Mouse (Mus musculus): ENCODE results near the gene Lmod2. TPM values are rescaled to one million over a fixed set of nuclear protein-coding genes. Genes with fewer than 3 reads are reported as not detected.

Lmod2 gene
- polyA plus RNA-seq, 1 experiment from 2014 or later, result 45.3 TPM

GRCm38 (mm10) chr6:24572431-24572830 is 25.1 kb upstream of the Lmod2 start:
- no peak for ATAC-seq (ENCODE audit: insufficient number of reproducible peaks, low FRiP score)
- Histone ChIP-seq H3K27ac (ENCODE audit: poor library complexity, severe bottlenecking) (no peak overlapping the region), H3K9me3 (replicated peaks) (peaks cover 5% of the 10 kb centered on the region; the same call in 1 of the 2 replicates), H3K36me3 (no peaks in the 10 kb centered on the region), H3K4me2 (no peak overlapping the region), H3K27me3 (replicated peaks) (no peaks in the 10 kb centered on the region), H3K4me1 (replicated peaks) (peaks cover 7% of the 10 kb centered on the region), H3K9ac (no peak overlapping the region), H3K4me3 (no peak overlapping the region)
- WGBS, result 81% methylated on average over 14 of the region's 14 CpGs

GRCm38 (mm10) chr6:24573319-24573718 is 24.2 kb upstream of the Lmod2 start:
- Histone ChIP-seq H3K27me3 (replicated peaks) (no peaks in the 10 kb centered on the region), H3K4me3 (no peak overlapping the region), H3K4me1 (replicated peaks) (peaks cover 7% of the 10 kb centered on the region), H3K9me3 (replicated peaks) (peaks cover 5% of the 10 kb centered on the region; the same call in 1 of the 2 replicates), H3K36me3 (no peaks in the 10 kb centered on the region), H3K4me2 (no peak overlapping the region), H3K27ac (ENCODE audit: poor library complexity, severe bottlenecking) (no peak overlapping the region), H3K9ac (no peak overlapping the region)
- ATAC-seq (ENCODE audit: insufficient number of reproducible peaks, low FRiP score), result no peak

DNA sequence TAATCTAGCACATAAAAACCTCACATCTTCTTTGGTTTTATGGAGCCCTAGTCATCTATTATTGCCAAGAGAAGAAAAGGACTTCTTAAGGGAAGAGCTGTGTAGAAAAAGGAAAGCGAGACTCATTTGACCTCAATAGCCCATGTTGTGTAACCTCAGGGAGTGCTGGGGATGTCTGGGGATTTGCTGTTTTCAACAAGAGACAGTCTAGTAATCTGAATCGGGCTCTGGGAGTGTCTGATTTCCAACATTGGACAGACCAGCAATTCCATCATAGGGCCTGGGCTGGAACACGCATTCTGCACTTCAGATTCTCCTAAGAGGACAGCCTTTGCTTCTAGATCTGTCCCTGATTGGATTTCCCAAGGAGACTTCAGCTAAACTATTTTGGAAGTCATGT is 14.1 kb upstream of the Lmod2 start:
- H3K4me3 ChIP-seq, result no peak overlapping the region
- H3K9ac ChIP-seq, result no peak overlapping the region
- no peaks in the 10 kb centered on the region for H3K27me3 ChIP-seq (replicated peaks)
- 0 out of 2 replicates have a peak, but pooled peaks cover 2% of the 10 kb centered on the region for H3K9me3 ChIP-seq (replicated peaks)
- no peak overlapping the region for H3K4me2 ChIP-seq
- 70% methylated on average over 3 of the region's 3 CpGs for WGBS
- no peak for ATAC-seq (ENCODE audit: insufficient number of reproducible peaks, low FRiP score)
- no peak overlapping the region for H3K27ac ChIP-seq (ENCODE audit: poor library complexity, severe bottlenecking)
- no peaks in the 10 kb centered on the region for H3K36me3 ChIP-seq
- peaks cover 26% of the 10 kb centered on the region for H3K4me1 ChIP-seq (replicated peaks)

- ATAC-seq (ENCODE audit: insufficient number of reproducible peaks, low FRiP score), result peak; percentile 51
- Histone ChIP-seq H3K27me3 (replicated peaks) (no peaks in the 10 kb centered on the region), H3K4me3 (no peak overlapping the region), H3K27ac (ENCODE audit: poor library complexity, severe bottlenecking) (peak overlapping the region; percentile 74), H3K9me3 (replicated peaks) (0 out of 2 replicates have a peak, but pooled peaks cover 2% of the 10 kb centered on the region), H3K4me1 (replicated peaks) (peaks cover 29% of the 10 kb centered on the region), H3K36me3 (no peaks in the 10 kb centered on the region), H3K9ac (no peak overlapping the region; the same call in 1 of the 2 replicates), H3K4me2 (peak overlapping the region; percentile 36)
- 22% methylated on average over 10 of the region's 10 CpGs for WGBS
Observed at GRCm38 (mm10) chr6:24585431-24586310, 11.9 kb upstream of the Lmod2 start.

DNA sequence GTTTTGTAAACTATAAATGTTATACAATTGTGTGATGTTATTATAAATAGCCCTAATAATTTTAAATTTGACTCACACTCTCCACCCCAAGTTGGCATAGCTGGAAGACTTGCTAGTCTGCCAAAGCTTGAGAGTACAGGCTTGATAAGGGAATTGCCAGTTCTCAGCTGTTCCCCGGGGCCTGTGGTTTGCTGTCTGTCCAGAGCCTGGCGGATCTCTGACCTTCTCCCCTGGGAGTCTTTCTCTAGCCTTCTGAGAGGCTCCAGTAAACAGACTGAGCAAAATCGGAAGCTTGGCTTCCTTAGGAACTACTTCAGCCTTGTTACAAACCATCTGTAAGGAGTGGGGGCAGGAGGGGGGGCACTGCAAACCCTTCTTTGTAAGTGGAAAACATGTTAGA is 10.7 kb upstream of the Lmod2 start:
- Histone ChIP-seq H3K36me3 (no peaks in the 10 kb centered on the region), H3K27ac (ENCODE audit: poor library complexity, severe bottlenecking) (peak overlapping the region; percentile 84), H3K4me1 (replicated peaks) (peaks cover 29% of the 10 kb centered on the region), H3K9me3 (replicated peaks) (no peaks in the 10 kb centered on the region), H3K4me2 (0 out of 2 replicates have a peak overlapping the region, but pooled peaks have one; percentile 18), H3K9ac (no peak overlapping the region; the same call in 1 of the 2 replicates), H3K4me3 (no peak overlapping the region), H3K27me3 (replicated peaks) (no peaks in the 10 kb centered on the region)
- ATAC-seq (ENCODE audit: insufficient number of reproducible peaks, low FRiP score), result peak; percentile 51; the same call in 1 of the 2 replicates
- WGBS, result 9% methylated on average over 3 of the region's 3 CpGs

GRCm38 (mm10) chr6:24590282-24590681 is 7.3 kb upstream of the Lmod2 start:
- no peaks in the 10 kb centered on the region for H3K9me3 ChIP-seq (replicated peaks)
- ATAC-seq (ENCODE audit: insufficient number of reproducible peaks, low FRiP score), result no peak
- 76% methylated on average over 5 of the region's 5 CpGs for WGBS
- H3K36me3 ChIP-seq, result no peaks in the 10 kb centered on the region
- H3K27me3 ChIP-seq (replicated peaks), result no peaks in the 10 kb centered on the region
- H3K27ac ChIP-seq (ENCODE audit: poor library complexity, severe bottlenecking), result no peak overlapping the region
- no peak overlapping the region for H3K4me3 ChIP-seq
- H3K4me2 ChIP-seq, result no peak overlapping the region
- no peak overlapping the region for H3K9ac ChIP-seq
- peaks cover 24% of the 10 kb centered on the region for H3K4me1 ChIP-seq (replicated peaks)

- Histone ChIP-seq H3K27ac (ENCODE audit: poor library complexity, severe bottlenecking) (0 out of 2 replicates have a peak overlapping the region, but pooled peaks have one; percentile 17), H3K27me3 (replicated peaks) (no peaks in the 10 kb centered on the region), H3K4me3 (no peak overlapping the region), H3K9ac (no peak overlapping the region), H3K9me3 (replicated peaks) (no peaks in the 10 kb centered on the region), H3K36me3 (no peaks in the 10 kb centered on the region), H3K4me1 (replicated peaks) (peaks cover 14% of the 10 kb centered on the region), H3K4me2 (no peak overlapping the region)
- WGBS, result 44% methylated on average over 10 of the region's 10 CpGs
- ATAC-seq (ENCODE audit: insufficient number of reproducible peaks, low FRiP score), result peak; percentile 55
Observed at GRCm38 (mm10) chr6:24591525-24592218, 5.9 kb upstream of the Lmod2 start.

- peak overlapping the region; percentile 73 for H3K4me2 ChIP-seq
- WGBS, result 53% methylated on average over 6 of the region's 6 CpGs
Observed at GRCm38 (mm10) chr6:24599179-24599578, 1.6 kb downstream of the Lmod2 start.

DNA sequence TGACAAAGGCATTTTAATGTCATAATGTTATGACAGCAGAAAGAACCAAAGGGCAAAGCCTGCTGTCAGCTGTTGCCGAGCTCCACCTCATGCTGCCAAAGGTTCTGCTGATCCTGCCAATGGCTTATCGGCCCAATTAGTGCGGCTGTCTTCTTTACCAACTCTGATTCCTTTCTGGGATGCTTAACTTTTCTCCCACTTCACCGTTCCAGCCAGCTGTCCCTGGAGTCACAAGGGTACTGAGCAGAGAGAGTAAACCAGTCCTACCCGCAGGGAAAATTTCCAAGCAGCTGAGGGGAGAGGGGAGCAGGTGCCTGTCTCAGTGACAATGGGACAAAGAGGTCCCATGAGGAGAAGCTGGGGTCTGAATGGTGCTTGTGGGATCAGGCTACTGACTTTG is 2.1 kb downstream of the Lmod2 start:
- WGBS, result 53% methylated on average over 5 of the region's 5 CpGs
- Histone ChIP-seq H3K4me3 (peak overlapping the region; percentile 54), H3K27me3 (replicated peaks) (no peaks in the 10 kb centered on the region), H3K9ac (peak overlapping the region; percentile 91), H3K4me2 (peak overlapping the region; percentile 73), H3K27ac (ENCODE audit: poor library complexity, severe bottlenecking) (peak overlapping the region; percentile 97), H3K9me3 (replicated peaks) (no peaks in the 10 kb centered on the region), H3K4me1 (replicated peaks) (peaks cover 29% of the 10 kb centered on the region), H3K36me3 (peaks cover 17% of the 10 kb centered on the region)
- ATAC-seq (ENCODE audit: insufficient number of reproducible peaks, low FRiP score), result no peak

More at GRCm38 (mm10) chr6:24599179-24599578, 1.6 kb downstream of the Lmod2 start:
- Histone ChIP-seq H3K4me1 (replicated peaks) (peaks cover 29% of the 10 kb centered on the region), H3K9me3 (replicated peaks) (no peaks in the 10 kb centered on the region), H3K36me3 (peaks cover 12% of the 10 kb centered on the region), H3K27ac (ENCODE audit: poor library complexity, severe bottlenecking) (peak overlapping the region; percentile 97), H3K27me3 (replicated peaks) (no peaks in the 10 kb centered on the region), H3K4me3 (peak overlapping the region; percentile 54), H3K9ac (peak overlapping the region; percentile 91)
- ATAC-seq (ENCODE audit: insufficient number of reproducible peaks, low FRiP score), result no peak

DNA sequence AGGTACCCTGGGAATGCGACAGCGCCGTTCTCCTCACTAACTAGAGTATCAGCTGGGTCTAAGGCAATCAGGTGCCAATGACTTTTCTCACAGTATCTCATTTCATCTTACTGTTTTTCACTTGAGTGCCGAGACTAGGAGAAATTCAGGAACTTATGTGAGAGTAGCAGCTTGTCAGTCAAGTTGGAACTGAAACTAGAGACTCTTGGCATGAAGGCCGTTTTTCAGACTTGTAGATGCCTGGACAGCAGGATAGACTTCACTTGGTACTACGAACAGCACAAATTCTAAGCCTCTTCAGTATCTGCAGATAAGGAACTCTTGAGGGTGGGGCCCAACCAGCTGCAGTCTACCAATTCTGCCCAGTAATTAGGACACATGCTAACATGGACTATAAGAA is 2.6 kb downstream of the Lmod2 start:
- H3K4me1 ChIP-seq (replicated peaks), result peaks cover 29% of the 10 kb centered on the region
- H3K9ac ChIP-seq, result peak overlapping the region; percentile 91
- no peak for ATAC-seq (ENCODE audit: insufficient number of reproducible peaks, low FRiP score)
- H3K4me2 ChIP-seq, result peak overlapping the region; percentile 73
- H3K27ac ChIP-seq (ENCODE audit: poor library complexity, severe bottlenecking), result peak overlapping the region; percentile 97
- H3K4me3 ChIP-seq, result peak overlapping the region; percentile 54
- H3K9me3 ChIP-seq (replicated peaks), result no peaks in the 10 kb centered on the region
- peaks cover 21% of the 10 kb centered on the region for H3K36me3 ChIP-seq
- no peaks in the 10 kb centered on the region for H3K27me3 ChIP-seq (replicated peaks)
- WGBS, result 47% methylated on average over 6 of the region's 6 CpGs

DNA sequence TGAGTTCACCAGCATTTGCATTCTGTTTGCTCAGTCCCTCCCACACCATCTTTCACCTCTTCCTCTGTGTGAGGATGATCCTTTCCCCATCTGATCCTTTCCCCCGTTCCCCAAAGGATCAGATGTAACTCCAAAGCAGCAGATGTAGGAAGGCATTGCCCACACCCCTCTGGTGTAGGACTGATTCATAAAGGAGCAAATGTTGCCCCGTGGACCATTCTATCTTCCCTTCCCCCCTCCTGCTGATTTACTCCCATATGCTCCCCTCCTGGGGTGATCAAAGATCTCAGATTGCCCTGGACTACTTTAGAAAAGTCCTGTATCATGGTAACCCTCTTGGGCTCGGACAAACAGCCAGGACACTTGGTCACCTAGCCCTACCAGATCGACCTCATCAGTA is 3.2 kb downstream of the Lmod2 start:
- peak overlapping the region; percentile 54 for H3K4me3 ChIP-seq

More for the DNA sequence above, 3.2 kb downstream of the Lmod2 start:
- peaks cover 24% of the 10 kb centered on the region for H3K36me3 ChIP-seq
- H3K9ac ChIP-seq, result peak overlapping the region; percentile 91
- 62% methylated on average over 4 of the region's 4 CpGs for WGBS
- H3K4me1 ChIP-seq (replicated peaks), result peaks cover 29% of the 10 kb centered on the region
- H3K9me3 ChIP-seq (replicated peaks), result no peaks in the 10 kb centered on the region
- H3K27me3 ChIP-seq (replicated peaks), result no peaks in the 10 kb centered on the region
- peak overlapping the region; percentile 73 for H3K4me2 ChIP-seq
- no peak for ATAC-seq (ENCODE audit: insufficient number of reproducible peaks, low FRiP score)
- peak overlapping the region; percentile 97 for H3K27ac ChIP-seq (ENCODE audit: poor library complexity, severe bottlenecking)
